Mouse (Mus musculus) liver, adult 2 months (tissue): ENCODE data around the gene Sprtn.

Experiments
- CTCF ChIP-seq: fragments of 200-500 bp; IDR thresholded peaks from 2 replicates; pipeline ENCODE4 v1.5.1; 2011; ENCODE audit warnings: low read depth, low read length, control low read depth
- POLR2A ChIP-seq: fragments of 200-500 bp; IDR thresholded peaks from 2 replicates; pipeline ENCODE4 v1.6.1; 2011; ENCODE audit warnings: low read length, control low read depth; ENCODE audit not compliant: insufficient read depth; ENCODE audit errors: extremely low read depth

GRCm38 (mm10) chr8:124923971-124924652 is 26.4 kb downstream of the Sprtn start:
- TF ChIP-seq CTCF, result no peak
- TF ChIP-seq POLR2A, result no peak
